Mouse (Mus musculus) mouse embryonic stem cell (cell line): Measurements from ENCODE around the gene Tmem60.

Experiments
- in situ Hi-C, 2 experiments: fragments of 300-500 bp; cut with MboI; formaldehyde crosslinking; loops; 1 replicate in 1 of 2; 3 replicates in 1 of 2; pipeline ENCODE4 v1.14.3; 2019 to 2020; ENCODE audit warnings: low sequenced_read_pairs in 2 of 2, low pct_unique_long_range_greater_than_20kb in 1 of 2, mixed read lengths in 1 of 2; ENCODE audit not compliant: unreplicated experiment in 1 of 2

Gene Tmem60

DNA sequence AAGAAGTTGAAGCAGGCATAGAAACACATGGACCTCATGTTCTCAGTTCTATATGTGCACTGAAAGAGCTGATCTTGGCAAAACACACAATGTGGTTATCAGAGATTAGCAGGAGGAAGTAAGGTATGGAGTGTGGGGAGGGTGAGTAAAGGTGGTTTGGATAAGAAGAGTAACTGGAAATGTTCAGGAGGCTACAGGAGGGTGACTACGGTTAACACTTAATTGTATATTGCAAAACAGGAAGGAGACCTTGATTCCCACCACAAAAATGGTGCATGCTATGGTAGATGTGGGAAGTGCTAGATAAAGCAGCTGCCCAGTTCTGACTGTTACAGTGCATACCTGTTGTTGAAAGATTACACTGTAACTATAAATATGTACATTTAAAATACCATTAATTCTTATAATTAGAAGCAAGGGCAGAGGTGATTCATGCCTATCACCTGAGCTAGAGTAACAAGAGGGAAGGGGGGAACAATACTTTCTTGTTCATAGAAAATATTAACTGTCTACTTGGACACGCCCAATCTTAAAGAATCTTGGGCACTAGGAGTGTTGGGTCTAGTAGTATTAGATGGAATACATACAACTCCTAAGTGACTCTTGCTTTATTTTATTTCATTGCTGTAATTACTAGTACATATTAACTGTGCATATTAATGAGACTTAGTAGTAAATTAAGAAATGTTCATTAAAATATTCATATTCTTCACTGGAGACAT is 15.6 kb downstream of the Tmem60 start:
- in situ Hi-C loops = no loop called here

DNA sequence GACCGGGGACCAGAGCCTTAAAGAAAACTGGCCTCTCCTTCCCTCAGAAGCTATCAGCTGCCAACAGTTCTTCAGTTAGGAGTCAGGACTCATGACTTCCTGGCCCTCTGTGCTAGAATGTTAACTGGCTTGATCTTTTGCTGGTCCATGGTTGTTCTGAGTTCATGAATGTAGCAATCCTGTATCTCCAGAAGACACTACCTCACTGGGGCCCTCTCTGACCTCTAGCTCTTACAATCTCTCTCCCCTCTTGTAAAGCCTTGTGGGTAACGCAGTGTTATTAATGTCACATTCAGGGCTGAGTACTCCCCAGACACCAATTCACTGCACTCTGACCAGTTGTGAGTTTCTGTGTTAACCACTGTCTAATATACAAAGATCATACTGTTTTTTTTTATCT is 22.7 kb downstream of the Tmem60 start:
- in situ Hi-C loops = no loop called here

DNA sequence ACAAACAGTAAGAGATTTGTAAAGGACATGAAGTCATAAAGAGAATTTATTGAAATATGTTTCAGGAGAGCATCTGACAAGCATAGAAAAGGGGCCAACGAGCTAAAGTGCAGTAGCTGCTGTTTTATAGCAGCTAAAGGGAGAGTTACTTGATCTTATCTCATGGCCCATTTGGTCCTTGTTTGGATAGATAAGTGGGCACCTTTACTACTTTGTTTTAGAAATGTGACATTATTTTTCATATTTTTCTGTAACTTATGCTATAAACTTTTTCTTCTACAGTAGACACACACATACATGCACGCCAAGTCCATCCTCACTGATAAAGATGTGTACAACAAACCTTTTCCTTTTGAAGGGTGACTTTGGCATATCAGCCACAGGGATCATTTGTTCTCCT is 23.4 kb downstream of the Tmem60 start:
- in situ Hi-C loops = no loop called here

DNA sequence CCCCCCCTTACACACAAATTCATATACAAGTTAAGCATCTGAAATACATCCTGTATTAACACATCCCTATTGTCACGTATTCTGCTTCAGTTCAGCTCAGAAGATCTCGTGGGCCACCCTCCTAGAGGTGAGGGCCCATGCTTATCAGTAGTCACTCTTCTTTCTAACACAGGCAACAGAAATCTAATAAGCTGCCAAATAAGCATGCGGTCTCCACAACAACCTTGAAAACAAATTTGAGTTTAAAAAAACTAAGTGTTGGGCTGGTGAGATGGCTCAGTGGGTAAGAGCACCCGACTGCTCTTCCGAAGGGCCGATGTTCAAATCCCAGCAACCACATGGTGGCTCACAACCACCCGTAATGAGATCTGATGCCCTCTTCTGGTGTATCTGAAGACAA is 24.2 kb downstream of the Tmem60 start:
- in situ Hi-C loops = no loop called here

DNA sequence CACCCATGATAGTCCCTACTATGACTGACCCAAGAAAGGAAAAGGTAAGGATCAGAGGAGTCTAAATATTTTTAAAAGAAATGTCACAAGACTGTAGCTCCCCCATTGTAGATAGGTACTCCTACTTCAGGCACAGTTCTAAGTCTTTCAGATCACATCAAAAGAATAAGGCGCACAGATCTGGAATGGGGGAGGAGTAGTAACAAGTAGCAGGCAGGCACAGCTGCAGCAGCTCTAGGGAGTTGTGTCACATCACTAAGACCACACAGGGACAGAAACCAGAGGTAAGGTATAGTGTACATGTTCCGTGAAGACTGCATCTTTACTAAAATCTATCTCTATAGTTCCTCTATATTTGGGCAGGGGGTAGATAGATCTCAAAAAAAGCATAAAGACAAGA is 29.8 kb downstream of the Tmem60 start:
- in situ Hi-C loops = no loop called here

DNA sequence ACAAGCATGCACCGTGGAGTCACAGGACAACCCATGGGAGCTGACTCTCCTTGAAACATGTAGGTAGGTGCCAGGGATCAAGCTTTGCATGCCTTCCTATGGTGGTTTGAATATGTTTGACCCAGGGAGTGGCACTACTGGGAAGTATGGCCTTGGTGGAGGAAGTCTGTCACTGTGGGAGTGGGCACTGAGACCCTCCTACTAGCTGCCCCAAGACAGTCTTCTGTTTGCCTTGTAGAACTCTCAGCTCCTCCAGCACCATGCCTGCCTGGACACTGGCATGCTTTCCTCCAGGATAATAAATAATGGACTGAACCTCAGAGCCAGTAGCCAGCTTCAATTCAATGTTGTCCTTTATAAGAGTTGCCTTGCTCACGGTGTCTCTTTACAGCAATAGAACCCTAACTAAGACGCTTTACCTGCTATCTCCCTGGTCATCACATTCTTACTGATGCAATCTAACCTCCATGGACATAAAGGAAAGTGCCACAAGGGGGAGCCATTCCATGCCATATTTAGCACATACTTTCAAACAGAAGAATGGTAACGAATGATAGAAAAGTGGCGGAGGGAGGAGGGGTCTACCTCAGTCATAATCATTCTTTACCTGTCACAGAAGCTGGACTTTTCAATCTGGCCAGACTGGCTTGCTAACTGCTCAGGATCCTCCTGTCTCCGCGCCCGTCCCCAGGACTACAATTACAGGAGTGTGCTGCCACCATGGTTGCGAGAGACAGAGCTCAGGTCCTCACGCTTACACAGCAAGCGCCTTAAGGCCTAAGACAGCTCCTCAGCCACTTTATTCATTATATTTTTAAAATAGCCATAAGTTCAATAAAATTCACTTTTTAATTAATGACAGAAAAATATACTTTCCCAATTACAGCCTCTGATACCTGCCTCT is 31.6 kb downstream of the Tmem60 start:
- in situ Hi-C loops = no loop called here

DNA sequence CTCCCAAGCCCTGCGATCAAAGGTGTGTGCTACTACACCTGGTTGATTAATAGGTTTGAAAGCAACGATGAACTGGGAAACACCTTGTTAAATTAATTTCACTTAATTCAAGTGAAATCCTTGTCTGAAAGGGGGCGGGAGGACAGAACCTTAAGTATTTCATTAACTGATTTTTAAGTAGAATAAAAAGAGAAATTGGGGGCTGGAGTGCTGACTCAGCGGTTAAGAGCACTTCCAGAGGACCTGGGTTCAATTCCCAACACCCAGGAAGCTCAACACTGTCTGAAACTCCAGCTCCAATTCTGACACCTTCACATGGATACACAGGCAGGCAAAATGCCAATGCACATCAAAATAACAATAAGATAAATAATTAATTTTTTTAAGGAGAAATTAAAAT is 37.0 kb downstream of the Tmem60 start:
- in situ Hi-C loops = no loop called here

DNA sequence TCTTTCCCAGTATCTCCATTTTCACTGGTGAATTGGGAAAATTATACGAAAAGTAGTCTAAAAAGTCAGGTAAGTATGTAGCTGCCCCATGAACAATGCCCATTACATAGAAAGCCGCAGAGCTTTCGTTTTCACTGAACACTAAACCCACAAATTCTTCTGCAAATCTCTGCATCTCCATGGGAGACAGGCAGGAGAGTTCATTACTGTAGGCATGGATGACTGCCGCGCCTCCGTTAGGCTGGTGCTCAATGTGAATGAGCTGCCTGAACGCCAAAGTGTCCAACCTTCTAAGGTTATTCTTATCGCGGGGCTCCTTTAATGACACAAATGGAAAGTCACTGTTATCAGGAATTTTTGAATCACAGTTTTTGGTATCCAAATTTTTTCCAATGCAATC is 37.6 kb downstream of the Tmem60 start:
- in situ Hi-C loops = no loop called here

DNA sequence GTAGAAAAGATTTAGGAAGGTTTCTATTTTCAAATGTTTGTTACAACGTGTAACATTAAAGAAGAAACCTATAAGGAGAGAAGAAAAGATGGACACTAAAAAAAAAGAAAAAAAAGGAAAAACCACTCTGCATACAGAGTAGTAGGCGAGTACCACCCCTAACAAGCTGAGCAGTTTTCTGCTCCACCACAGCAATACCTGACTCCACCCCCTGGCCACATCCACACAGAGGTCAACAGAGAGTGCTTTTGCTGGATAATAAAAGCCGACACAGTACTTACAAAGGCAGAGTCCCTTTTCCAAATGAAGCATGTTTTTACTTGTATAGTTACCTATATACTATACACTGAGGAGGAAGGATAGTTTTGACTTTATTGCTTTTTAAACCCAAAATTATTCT is 42.6 kb downstream of the Tmem60 start:
- in situ Hi-C loops = no loop called here

DNA sequence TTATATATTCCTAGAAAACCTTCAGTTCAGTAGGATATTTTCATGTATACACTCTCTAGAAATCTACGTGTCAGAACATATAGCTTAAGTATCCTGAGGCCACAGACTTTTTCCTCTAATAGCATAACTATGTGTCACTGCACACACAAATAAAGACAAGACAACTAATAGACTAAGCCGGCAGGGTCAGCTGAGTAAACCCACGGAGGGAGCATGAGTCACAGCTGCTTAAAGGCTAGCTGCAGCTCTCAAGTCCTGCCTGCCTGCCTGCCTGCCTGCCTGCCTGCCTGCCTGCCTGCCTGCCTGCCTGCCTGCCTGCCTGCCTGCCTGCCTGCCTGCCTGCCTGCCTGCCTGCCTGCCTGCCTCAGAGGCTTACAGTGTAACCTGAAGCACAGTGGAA is 43.5 kb downstream of the Tmem60 start:
- in situ Hi-C loops = no loop called here

DNA sequence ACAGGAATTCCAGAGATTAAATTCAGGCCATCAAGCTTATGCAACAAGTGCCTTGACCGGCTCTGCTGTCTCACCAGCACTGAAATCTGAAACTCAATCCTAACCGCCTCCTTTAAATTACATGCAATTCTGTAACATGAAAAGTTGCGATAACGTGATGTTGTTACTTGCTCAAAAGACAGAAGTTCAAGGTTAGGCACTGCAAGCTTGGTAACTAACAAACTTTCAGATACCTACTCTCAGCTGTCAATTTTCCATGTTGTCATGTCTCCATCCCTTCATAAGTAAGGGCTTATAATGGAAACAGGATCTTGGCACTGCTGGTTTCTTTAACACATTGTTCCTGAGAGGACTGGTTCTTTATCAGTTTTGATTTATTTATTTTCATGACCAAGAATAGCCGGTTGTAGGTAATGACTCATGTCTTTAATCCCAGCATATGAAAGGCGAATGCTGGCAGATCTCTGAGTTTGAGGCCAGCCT is 47.7 kb downstream of the Tmem60 start:
- in situ Hi-C loops = no loop called here

DNA sequence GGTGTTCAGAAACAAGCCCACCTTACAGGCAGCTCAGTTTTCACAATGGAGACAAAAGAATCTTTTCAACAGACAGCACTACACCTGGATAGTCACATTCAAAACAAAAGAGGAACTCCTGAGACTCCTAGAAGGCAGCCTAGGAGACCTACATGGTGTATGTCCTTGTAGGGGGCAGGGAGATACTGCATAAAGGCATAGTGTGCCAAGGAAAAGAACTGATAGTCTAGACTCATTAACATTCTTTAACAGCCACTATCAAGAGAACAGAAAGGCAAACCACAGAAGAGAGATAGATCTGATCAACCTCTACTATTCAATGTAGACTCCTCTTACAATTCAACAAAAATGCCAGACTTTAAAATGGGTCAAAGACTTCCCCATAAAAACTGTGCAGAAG is 48.4 kb downstream of the Tmem60 start:
- in situ Hi-C loops = no loop called here

DNA sequence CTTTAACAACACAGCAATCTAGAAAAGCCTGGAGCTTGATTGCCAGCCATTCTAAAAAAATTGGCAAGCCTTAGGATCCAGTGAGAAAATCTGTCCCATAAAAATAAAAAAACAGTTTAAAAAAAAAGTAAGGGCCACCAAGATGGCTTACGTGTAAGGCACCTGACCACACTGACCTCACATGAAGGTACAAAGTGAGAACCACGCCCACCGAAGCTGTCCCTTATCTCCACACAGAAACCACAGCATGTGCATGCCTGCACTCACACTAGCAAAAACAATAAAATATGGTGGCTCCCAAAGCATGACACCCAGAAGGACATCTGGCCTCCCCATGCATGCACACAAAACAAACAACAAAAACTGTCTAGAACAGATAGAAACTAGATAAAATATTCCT is 49.3 kb downstream of the Tmem60 start:
- in situ Hi-C loops = no loop called here

DNA sequence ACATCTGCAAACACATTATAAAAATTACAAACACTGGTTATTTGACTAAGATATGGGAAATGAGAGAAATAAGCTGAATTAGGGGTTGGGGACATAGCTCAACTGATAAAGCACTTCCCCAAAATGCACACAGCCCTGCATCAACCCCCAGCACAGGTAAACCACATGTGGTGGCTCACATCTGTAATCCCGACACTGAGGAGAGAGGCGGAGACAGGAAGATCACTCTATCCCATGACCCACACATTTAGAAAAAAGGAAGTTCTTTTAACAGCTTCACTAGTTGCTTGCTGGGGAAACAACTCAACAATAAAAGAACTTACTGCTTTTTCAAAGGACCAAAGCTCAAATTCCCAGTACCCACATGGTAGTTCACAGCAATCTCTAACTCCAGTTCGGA is 50.6 kb downstream of the Tmem60 start:
- in situ Hi-C loops = no loop called here

DNA sequence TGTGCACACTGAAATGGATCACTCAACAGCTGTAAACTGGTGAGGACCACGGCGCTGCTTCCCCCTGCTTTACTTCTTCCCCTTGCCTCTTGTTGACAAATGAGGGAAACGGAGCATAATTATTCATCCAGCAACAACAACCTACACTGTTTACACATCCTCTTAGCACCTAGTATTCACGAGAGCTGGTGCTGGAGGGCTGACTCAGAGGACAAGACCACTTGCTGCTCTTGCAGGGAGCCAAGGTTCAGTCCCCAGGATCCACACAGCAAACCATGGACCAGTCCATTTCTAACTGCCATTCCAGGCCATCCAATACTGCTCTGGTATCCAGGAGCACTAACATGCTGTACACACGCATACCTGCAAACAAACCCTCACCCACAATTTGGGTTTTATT is 53.9 kb downstream of the Tmem60 start:
- in situ Hi-C loops = no loop called here
